Mouse (Mus musculus) ovary, postnatal 36 days (tissue): Measurements from ENCODE around the gene Mt2.

Experiments used
- DNase-seq: peaks from one replicate; pipeline ENCODE4 v3.0.0; 2022; ENCODE audit warnings: low spot score, mixed read lengths

Gene Mt2

DNA sequence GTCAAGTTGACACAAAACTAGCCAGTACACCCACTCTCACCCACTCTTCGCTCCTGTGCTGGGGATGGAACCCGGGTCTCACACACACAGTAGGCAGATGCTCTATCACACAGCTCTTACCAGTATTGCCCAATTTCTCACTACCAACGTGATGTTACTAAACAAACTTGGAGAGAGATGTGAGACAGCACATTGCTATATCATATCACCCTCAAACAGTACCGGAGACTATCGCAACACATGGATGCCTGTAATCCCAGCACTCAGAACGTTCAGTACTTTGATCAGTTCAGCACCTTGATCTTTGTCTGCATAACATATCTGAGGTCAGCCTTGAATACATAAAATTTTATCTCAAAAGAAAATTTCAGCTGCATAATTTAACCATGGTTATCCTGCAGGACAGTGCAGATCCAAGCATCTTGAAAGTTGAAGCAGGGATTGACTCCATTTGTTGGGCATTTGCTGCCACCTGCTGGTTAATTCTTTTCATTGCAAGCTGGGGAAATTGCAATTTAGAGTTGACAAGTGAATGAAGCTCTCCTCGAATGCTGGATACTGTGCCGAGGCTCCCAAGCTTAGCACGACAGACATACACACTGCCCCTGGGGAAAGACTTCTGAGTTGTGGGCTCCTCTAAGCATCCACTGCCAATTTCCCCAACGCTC, 26.9 kb downstream of the Mt2 start:
- no peak for DNase-seq

DNA sequence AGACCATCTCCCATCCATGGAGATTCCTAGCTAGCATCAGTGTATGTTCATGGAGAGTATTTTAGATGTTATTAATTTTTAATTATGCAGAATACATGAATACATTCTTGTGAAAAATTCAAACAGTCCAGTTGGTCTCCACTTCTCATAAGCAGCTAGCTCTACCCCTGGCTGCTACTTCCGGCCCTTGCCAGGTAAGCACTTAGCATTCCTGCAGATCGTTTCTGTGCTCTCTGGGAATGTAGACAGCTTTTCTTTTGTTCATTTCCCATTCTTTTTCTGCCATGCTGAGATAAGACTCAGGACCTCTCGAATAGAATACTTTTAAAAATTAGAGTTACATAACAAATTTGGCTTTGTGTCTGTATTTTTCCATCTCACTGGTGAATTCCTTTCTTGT, 31.6 kb downstream of the Mt2 start:
- DNase-seq = no peak

DNA sequence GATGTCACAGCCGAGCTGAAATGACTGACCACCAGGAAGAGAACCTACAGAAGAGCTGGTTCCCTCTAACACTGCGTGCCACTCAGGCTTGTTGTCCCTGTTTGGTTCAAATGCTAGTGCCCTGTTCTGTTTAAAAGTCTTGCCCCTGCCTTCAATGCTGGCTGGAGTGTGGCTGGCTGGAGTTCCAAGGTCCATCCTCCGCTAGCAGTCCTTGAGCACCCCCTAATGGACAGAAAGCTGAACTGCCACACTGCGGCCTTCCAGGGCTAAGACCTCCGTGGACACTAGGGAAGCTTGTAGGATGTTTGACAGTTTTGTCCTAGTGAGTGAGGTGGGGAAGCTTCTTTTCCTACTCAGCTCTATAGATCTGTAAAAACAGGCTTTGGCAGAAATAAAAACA, 33.3 kb downstream of the Mt2 start:
- peak; percentile 72 for DNase-seq

DNA sequence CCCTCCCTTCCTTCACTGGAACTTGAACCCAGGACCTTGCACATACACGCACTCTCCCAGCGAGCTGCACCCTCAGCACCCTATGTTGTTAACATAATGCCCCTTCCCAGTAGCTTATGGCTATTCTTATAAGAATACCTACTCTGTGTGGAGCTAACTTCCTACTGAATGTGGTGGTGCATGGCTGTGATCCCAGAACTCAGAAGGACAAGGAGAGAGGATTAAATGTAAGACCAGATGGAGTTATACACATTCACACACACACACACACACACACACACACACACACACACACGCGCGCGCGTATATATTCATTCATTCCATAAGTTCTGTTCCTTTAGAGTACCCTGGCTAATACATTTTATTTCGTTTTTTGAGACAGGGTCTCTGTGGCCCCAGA, 33.8 kb downstream of the Mt2 start:
- DNase-seq = no peak

DNA sequence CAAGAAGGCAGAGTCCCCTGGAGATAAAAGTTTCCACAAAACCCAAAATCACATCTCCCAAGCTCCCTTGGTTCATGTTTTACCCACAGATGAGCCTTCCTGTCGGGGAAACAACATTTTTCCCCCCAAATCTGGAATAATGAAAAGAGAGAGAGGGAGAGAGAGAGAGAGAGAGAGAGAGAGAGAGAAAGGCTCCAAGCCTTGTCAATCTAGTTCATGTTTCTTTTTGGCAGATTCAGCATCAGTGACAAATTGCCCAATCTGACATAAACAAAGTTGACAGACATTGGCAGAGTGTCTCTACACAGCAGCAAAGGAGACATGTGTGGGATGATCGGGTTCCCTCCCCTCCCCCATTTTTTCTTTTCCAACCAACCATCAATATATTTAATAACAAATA, 35.0 kb downstream of the Mt2 start:
- DNase-seq = no peak

DNA sequence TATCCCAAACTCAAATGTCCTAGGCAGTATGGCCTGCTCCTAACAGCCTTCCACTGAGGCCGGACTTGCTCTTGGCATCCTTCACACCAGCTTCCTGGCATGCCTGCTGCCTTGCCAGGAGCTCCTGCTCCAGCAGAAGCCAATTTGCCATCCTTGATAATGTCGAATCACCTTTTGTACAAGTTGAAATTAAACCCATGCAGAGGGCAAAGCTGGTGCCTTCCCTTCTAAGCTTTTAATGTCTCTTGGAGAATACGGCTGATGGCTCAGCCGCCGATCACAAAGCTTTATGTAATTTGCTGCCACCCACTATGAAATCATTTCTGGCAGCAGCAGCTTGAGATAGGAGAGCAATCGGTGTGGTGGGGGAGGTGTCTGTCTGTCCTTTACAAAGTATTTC, 37.2 kb downstream of the Mt2 start:
- DNase-seq = no peak

DNA sequence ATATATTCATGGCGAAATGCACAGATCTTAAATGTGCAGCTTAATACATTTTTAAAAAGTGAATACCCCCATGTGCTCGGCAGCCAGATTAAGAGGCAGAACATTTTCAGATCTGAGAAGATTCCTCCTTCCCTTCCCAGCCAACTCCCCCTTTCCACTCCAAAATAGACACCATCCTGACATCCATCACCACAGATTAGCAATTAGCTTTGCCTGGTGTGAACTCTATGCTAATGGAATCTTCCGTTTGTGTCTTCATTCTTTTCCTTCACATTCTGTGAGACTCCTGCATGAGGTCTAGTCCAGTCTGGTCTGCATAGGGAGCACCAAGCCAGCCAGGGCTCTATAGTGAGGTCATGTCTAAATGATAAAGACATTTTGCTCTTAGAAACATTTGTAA, 37.8 kb downstream of the Mt2 start:
- no peak for DNase-seq

DNA sequence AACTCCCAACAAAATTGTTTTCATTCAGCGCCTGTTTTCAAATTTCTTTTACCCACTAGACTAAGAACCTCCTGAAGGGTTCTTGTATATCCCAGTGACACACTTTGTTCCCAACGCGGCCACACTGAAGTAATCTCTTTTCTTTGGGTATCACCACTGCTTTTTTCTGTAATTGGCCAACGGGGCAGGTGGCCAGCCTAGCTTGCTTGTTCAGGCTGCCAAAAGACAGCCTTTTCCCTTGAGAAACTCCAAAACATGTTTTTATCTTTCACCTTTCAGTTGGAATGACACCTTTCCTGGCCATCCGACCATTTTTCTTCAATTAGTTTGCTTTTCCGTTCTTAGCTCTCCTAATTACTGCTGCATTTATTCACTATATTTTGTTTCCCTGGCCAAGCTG, 41.4 kb downstream of the Mt2 start:
- DNase-seq = no peak

DNA sequence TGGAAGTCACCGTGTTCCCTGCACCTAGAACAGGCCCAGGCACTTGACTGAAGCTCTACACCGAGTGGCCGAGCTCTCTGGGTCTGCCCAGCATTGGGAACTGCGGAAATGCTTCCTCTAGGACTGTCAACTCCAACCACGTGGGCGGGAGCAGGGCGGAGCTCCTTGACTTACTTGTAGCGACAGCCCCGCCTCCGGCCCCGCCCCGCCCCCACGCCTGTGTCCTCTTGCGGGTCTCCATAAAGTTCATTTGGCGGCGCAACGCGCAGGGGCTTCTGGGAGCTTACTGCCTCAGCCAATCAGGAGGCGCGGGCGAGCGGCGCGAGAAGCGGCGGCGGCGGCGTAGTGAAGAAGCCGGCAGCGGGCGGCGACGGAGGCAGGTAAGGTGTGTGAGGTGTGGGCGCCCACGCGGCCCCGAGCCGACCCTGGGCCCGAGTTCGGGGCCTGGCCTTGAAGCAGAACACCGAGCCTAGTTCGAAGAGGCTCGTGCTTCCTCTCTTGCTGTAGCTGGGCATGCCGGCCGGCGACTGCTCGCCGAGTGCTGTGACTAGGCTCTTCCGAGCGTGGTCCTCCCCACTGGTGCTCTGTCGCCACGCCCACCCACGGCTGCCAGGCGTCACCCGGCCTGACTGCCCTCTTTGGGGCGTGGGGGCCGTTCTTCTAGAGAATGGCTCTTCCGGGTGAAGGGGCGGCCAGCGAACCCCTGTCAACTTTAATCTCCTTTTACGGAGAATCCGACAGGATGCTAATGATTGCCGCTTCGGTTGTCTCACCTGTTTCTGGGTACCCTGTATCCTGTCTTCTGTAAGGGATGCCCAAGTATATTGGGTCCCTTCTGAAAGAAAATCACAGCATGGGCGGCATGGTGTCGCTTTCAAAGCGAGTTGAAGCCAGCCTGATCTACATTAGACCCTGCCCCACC, 42.0 kb downstream of the Mt2 start, which contains the start of gene Nup93:
Gene Nup93 (plus strand): TSS at position 313 of the 922 bp plus-strand sequence.
- peak; percentile 97 for DNase-seq
